Mouse (Mus musculus) left cerebral cortex, postnatal 10 days (tissue): Measurements from ENCODE around the gene Sgcg. TPM values are rescaled to one million over a fixed set of nuclear protein-coding genes. Genes with fewer than 3 reads are reported as not detected.

Experiments
- total RNA-seq, 2 experiments: library from RNA; stranded (reverse); gene quantifications; 2 replicates each; pipeline ENCODE4 v1.2.3; 2021

Gene Sgcg
- total RNA-seq, 2 experiments from 2014 or later, result 0.17 TPM; not detected in 1

Other genes with a start within 250 kb of the Sgcg start
- gene Tnfrsf19, start 212.0 kb downstream of the Sgcg start, total RNA-seq, result 10 to 100 TPM; 65.3 to 92.6 TPM
- gene Sacs, start 120.0 kb downstream of the Sgcg start, total RNA-seq, result 10 to 100 TPM; 56.8 to 59.6 TPM
- gene Arl11, start 51.3 kb upstream of the Sgcg start, total RNA-seq, result under 1 TPM; 0.24 to 0.67 TPM
- 1 to 10 TPM; 5.4 to 6.4 TPM for gene Ebpl, start 101.9 kb upstream of the Sgcg start, total RNA-seq
- 10 to 100 TPM; 86.5 to 91.3 TPM for gene Kpna3, start 181.4 kb upstream of the Sgcg start, total RNA-seq